Mouse (Mus musculus) frontal cortex, postnatal 14 days (tissue): ENCODE results near the gene Sgms1.
A peak's percentile ranks its signal among the peaks of the same experiment; 100 is the strongest.

Experiments used
- DNase-seq, 2 experiments: peaks; one replicate each; pipeline ENCODE4 v3.0.0; 2022; ENCODE audit warnings: low spot score in 2 of 2

The Sgms1 gene

DNA sequence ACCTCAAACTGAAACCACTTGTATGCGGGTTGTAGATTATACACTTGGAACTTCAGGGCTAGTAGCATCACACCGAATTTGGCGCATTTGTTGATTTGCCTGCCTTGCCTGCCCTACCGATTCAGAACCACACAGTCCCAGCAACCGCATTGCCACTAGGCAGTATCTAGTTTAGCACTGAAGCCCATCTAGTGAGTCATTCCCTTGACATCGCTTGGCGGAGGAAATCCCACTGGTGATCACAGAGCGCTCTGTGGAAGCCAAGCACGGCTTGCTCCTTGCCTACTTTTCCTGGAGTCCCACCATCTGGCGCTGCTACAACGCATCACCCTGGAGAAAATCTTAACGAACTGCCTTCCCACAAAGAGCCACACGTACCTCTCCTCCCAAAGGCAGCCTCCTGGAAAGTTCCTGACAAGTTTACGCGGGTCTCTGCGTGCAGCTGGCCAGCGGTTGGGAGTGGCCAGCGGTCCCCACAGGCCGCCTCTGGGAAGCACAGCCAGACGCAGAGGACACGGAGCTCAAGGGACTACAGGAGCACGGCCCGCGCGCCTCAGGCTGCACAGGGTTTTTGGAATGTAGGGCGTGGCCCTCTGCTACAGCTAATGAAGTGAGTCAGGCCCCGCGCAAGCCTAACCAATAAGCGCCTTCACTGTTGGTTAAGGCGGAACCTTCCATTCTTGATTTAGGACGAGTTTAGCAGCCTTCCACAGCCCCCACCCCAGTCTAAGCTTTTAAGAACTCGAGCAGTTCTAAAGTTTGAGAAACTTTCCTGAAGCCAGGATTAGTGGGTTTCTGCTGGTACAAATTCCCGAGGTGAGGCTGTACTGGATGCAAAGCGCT is 178.8 kb downstream of the Sgms1 start:
- peak; percentile 34 to 43 for DNase-seq

- DNase-seq: no peak
Measured at GRCm38 (mm10) chr19:32210099-32210449, 179.4 kb downstream of the Sgms1 start.

DNA sequence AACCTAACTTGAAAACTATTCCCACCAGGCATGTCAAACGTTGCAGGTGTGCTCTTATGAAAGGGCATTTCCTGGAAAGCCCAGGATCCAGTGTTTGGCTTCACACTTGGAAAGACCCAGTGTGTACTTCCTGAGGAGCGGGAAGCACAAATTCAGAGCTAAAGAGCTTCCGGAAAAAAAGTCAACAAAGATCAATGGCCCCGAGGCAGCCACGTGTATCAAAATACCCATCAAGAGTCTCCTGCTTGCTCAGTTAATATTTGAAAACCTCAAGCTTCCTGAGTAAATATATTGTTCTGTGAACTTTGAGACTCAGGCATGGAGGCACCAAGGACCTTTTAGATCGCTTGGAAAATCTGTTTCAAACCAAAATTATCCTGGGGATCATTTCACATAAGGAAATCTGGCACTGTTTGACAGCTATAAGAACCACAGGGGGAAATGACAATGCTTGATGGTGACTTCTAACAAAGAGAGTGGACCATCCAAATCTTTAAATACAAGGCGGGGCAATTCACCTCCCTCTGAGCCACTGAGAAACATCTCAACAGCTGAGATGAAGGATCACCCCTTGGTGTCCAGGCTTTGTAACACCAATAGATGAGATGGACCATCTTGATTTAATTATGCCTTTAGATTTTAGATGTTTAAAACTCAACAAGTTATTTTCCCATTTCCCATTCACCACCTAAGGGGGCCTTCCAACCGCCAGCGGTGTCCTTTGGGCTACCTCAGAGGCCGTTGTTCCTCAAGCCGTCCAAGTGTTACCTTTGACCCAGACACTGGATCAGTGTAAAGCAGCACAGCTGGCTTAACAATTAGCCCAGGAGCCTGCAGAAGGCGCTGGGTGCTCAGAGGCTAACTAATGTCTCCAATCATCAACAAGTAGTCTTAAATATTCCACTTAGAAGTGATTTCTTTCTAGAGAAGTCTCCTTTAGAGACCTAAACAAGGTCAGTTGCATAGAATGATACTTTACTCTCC is 187.1 kb downstream of the Sgms1 start:
- DNase-seq: no peak

DNA sequence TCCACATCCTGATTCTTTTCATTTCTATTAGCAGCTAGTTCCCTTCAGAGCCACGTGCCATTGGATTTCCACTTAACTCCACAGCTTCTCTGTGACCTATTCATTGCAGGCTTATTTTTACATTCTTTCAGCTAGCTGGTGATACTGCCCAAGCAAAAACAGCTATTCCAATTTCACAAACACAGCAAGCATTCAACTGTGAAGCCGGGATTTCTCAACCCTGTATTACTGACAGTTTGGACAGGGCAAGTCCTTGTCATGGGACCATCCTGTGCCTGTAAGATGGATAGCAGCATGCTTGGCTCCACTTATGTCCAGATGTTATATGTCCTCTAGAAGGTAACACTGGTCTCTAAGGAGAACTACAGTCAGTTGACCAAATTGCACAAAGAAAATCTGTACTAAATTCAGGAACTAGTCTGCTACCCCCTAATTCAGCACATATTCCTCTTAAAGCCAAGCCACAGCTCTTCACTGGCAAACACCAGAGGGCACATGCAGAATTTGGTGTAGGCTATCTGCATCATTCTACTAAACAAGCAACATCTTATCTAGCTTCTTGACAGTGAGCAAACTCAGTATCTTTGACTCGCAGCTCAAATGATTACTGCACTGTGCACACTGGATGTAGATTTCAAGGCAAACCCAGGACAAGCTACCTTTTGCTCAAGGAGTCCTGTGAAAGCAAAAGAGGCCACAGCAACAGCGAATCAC is 189.5 kb downstream of the Sgms1 start:
- no peak for DNase-seq

- DNase-seq: no peak
Measured at GRCm38 (mm10) chr19:32199133-32199532, 190.4 kb downstream of the Sgms1 start.

GRCm38 (mm10) chr19:32198494-32199106 is 190.9 kb downstream of the Sgms1 start:
- no peak for DNase-seq

DNA sequence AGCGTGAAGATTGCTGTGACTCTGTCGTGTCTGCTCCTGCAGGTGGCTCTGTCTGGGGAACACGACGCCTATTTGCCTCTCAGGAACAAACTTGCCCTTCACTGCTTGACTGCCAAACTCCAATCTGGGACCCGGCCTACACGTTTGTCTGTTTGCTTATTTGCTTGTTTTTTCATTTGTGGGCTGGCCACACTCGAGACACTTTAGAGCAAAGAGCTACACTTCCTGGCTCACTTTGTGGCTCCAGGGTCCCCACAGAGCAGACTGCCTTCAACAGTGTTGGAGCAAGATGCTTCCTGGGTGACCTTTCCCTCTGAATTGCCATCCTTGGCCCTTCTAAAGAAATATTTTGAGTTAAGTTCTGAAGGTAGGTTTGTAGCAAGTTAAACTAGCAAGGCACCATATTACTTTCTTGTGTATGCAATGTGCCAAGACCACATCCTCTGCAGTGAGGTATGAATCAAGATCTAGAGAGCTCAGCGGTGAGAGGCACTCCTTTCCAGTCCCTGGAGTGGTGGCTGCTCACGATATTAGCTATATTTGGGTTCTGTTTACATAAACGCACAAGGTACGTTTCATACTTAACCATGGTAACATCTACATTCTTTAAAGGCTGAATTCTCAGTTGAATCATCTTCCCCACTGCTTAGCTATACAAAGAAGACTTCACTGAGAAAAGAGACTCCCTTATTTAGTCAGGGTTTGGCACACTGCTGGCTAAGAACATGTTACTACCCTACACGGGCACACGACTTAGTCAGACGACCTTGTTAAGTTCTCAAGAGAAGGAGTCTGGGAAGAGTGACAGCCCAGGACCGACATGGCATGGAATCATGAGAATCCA is 192.3 kb downstream of the Sgms1 start:
- no peak for DNase-seq

GRCm38 (mm10) chr19:32196222-32196621 is 193.3 kb downstream of the Sgms1 start:
- no peak for DNase-seq

GRCm38 (mm10) chr19:32194863-32195262 is 194.7 kb downstream of the Sgms1 start:
- no peak for DNase-seq

- DNase-seq: no peak
Measured at GRCm38 (mm10) chr19:32194074-32194473, 195.4 kb downstream of the Sgms1 start.

DNA sequence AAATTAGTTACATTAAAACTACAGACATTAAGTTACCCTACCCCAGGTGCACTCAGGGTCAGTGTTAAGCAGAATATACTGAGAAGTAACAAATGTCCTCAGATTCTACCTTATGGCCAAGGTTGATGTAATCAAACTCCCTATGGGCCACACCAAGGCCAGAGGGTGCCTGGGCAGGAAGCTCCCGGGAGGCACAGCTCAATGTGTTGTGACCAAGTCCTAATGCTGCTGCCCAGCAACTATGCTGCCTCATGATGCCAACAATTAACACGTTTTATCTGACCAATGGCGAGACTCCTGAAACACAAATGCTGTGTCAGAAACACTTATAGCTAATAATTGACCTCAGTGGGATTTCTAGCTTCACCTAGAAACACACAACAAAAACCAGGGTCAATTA is 197.9 kb downstream of the Sgms1 start:
- no peak for DNase-seq

- no peak for DNase-seq
Measured at GRCm38 (mm10) chr19:32189961-32190360, 199.6 kb downstream of the Sgms1 start.

DNA sequence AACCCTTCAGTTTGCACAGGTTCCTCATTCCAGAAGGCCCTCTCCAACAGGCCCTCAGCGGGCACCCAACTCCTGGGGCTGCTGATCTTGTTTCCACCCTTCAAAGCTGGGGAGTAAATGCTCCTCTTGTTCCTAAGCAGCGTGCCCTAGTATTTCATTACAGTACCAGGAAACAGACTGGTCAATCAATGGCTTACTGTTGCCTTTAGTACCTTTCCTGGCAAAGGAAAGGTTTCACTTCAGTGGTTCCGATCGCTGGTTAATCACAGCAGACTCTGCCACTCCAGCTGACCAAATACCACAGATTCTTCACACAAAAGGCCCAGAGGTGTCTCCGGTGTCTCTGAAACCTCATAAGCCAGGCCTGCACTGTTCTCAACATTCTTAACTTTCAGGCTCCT is 200.5 kb downstream of the Sgms1 start:
- no peak for DNase-seq

GRCm38 (mm10) chr19:32186594-32187092 is 202.9 kb downstream of the Sgms1 start:
- no peak for DNase-seq

- DNase-seq: no peak
Measured at GRCm38 (mm10) chr19:32183005-32183404, 206.5 kb downstream of the Sgms1 start.

- no peak for DNase-seq
Measured at GRCm38 (mm10) chr19:32182471-32182870, 207.0 kb downstream of the Sgms1 start.

GRCm38 (mm10) chr19:32181721-32182394 is 207.7 kb downstream of the Sgms1 start:
- DNase-seq: no peak

DNA sequence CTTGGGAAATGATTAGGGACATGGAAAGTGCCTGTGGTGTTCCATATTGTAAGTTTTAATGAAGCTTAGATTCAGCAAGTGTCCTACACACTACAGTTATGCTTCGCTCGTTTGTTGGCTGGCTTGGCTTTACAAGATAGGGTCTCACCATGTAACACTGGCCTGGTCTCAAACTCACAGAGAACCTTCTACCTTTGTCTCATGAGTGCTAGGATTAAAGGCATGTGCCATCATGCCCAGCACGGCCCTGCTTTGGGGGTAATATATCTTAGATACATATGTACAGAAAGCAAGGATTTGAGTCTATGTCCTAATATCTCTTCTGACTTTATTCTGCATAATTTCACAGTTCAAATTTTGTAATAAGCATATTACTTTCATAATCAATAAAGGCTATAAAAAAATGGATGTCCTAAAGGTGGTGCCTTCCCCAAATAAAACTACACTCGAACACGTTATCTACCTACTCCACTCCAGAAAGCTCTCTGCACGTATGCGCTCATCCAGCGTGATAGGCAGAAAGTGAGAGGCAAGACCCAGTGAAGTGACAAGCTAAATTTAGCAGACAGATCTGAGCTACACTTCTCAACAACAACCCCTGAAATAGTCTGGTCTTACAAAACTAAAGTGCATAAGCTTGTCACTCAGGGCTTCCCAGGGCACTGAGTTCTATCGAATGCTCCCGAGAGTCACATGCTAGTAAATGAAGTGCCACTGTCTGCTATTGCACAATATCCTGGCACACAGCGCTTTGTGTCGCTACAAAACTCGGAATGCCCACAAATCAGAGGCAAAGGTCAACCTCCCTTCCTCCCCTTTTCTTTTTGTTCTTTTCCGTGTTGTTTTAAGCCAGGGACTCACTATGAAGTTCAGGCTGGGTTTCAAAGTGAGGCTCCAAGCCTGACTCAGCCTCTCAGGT is 208.5 kb downstream of the Sgms1 start:
- no peak for DNase-seq

DNA sequence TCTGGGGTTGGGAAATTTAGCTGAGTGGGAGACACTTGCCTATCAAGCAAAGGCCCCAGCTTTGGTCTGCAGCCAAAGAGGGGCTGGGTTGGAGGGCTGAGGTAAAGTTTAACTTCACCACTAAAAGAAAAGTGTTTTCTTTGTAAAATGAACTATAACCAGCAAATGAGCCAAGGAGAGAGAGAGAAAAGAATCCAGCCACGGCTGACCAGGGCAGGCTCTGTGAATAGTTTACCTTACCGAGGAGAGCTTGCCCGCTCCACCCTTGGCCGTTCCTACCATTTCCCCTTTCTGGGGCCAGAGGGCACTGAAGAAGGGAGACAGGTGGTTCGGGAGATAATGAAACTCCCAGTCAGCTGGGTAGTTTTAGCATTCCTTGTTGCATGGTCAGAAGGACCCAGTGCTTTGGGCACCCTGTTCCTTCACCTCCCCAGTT is 209.5 kb downstream of the Sgms1 start:
- DNase-seq: no peak
